Mouse (Mus musculus) cerebellum, adult (tissue): ENCODE data around the gene Ddx4.
"Not testable (repeated sequence)": the region's sequence is repeated elsewhere in the genome, so short reads cannot be mapped to it uniquely, and the experiment has no call there.

ENCODE experiments used
- ATAC-seq: cut with Nextera tagmentation; 2 replicates; pipeline ENCODE4 v1.9.2; 2017; ENCODE audit warnings: mild to moderate bottlenecking, moderate library complexity, mixed read lengths; ENCODE audit not compliant: insufficient number of reproducible peaks, low FRiP score, low TSS enrichment

The Ddx4 gene

DNA sequence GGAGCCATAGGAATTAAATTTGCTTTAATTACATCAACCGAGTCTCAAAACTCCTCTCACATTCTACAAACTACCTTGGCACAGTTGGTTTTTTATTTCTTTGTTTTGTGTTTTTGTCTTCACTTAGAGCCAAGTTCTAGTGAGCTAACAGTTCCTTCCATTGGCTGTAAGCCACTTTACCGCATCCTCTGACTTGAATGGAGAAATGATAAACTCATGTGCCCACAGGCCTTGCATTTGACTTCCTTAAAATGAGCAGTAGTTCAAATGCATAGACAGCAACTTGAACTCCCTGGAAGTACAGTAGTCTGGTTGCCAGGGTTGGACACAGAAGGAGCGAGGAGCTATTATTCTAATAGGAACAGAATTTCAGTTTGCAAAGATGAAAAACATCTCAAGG lies 9.4 kb downstream of the Ddx4 start:
- no peak for ATAC-seq

GRCm38 (mm10) chr13:112639111-112639510 lies 13.2 kb downstream of the Ddx4 start:
- no peak for ATAC-seq

DNA sequence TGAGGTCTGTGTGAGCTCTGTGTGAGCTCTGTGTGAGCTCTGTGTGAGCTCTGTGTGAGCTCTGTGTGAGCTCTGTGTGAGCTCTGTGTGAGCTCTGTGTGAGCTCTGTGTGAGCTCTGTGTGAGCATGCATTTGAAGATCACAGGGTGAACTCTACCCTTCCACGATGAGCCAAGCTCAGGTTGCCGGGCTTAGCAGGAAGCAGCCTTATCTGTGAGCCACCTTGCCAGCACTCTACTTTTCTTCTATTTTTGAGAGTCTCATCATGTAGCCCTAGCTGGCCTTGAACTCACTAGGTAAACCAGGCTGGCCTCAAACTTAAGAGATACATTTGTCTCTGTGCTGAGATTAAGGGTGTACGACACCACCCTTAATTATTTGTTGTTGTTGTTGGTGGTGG lies 15.8 kb downstream of the Ddx4 start:
- no peak for ATAC-seq

DNA sequence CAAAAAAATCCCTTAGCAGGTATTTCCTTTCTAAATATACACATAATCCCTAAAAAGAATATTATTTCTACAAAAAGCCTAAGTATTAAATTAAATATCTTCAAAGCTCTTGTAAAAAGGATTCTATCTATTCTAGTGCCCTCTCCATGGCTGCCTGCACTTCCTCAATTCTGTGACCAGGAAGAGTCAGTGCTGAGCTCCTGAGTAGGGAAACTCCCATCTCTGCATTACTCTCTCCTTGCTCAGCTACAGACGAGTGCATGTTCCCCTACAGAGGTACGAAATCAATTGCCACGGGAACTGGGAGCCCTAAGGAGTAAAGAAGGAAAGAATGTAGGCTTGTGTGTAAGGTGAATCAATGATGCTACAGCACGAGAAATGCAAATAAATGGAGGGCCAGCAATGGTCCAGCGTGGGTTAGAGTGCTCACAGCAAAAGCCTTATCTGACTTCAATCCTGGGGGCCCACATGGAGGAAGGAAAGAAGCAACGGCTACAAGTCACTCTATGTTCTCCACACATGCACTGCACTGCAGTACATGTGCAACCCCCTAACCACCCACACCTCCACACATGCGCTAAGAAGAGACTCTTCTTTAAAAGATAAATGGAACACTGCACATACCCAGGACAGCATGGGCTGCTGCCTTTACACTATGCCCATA lies 17.0 kb downstream of the Ddx4 start:
- ATAC-seq, result no peak

DNA sequence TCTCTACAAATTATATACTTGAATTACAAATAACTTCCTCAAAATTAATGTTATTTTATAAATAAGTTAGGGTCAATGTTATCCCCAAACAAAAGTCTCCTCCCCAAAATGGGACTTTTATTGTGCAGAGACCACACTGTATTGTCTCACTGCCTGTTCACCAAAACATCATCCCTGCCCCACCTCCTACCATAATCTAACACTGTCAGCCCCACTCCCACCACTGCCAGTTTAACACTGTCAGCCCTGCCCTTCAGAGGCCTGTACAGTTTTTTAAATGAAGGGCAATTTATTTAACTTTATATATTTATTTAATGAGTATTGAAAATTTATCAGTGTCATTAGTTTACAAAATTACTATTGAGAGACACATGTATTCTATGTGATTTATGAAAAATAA lies 26.7 kb downstream of the Ddx4 start:
- no peak for ATAC-seq

- ATAC-seq, result no peak
Observed at GRCm38 (mm10) chr13:112624622-112625021, 27.7 kb downstream of the Ddx4 start.

GRCm38 (mm10) chr13:112623656-112624055 lies 28.6 kb downstream of the Ddx4 start:
- no peak for ATAC-seq

GRCm38 (mm10) chr13:112621592-112621991 lies 30.7 kb downstream of the Ddx4 start:
- ATAC-seq, result no peak

- ATAC-seq, result no peak
Observed at GRCm38 (mm10) chr13:112608606-112609005, 43.7 kb downstream of the Ddx4 start.

DNA sequence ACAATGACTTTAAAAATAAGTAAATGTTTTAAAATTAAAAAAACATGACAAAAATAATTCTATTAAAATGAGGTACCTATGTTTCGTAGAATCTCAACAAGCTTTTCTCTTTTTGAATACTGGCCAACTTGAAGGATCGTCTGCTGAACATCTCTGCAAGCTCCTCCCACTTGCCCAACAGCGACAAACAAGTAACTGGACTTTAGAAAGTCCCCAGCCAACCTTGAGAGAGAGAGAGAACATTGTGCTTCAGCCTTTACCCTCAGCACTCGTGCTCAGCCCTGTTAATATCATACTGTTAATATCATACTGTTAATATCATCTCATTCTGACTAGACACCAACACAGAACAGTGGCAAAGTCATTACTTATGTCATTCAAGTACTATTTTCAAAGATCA lies 47.9 kb downstream of the Ddx4 start:
- no peak for ATAC-seq

DNA sequence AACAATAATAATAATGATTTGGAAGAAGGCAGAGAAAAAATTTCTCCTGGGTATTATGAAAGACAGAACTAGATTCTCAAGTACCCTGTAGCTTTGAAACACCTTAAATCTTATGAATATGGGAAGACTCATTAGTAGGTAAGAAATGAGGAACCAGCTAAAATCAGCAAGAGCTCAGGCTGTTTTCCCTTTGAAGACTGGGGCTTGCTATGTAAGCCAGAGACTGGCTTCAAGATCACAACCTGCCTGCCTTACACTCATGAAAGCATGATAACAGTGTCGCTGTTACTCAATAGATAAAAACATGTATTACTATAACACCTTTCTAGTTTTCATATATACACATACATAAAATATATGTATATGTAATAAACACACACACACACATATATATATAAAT lies 48.4 kb downstream of the Ddx4 start:
- ATAC-seq, result no peak

DNA sequence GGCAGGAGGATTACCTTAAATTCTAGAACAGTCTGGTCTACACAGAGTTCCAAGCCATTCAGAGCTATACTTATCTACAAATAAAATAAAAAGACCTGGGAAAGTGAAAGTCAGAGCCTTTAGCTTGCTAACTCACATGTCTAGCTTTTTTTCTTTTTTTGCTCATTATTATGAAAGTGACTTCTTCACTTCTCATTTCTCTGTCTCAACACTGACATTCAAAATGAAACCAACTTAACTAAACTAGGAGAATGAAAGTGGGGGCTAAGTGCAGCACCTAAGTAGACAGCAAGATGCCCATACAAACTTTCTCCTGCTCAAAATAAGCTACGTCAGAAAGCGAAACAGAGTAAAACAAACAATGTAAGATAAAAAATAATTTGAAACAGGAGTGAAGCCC lies 49.7 kb downstream of the Ddx4 start:
- no peak for ATAC-seq

GRCm38 (mm10) chr13:112594260-112594659 lies 58.0 kb downstream of the Ddx4 start, which contains the start of gene Il31ra:
TSS of gene Il31ra (minus strand) at chr13:112594360.
- not testable (repeated sequence) for ATAC-seq

DNA sequence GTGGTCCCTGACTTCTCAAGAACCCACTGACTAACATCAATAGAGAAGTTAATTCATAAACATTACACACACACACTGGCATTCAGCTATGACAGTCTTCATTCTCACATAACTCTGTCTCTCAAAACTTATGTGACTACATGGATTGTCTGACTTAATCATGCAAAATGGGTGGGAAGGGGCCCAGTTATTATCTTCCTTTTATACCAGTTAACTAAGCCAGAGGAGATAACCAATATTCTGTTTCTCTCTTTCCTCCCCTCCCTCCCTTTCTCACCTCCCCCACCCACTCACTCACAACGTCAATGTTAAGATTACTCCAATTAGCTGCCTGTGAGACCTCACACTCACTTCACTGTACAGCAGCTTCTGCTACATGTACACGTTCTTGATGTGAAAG lies 62.0 kb downstream of the Ddx4 start:
- no peak for ATAC-seq

DNA sequence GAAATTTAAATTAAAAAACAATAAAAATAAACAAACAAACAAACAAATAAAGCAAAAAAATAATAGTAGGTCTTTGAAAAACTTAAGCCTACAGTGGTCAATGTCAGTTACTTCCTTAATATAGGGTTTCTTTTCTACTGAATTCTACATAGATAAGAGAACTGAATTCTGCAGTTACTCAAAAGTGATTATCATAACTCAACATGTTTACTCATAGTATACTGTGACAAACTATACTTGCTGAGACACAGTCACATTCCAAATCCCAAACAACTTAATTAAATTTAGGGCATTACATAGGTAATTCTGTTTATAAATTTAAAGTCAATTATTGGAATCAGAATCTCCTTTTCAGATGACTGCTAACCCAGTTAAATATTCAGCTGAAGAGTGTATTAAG lies 62.6 kb downstream of the Ddx4 start:
- ATAC-seq, result no peak

DNA sequence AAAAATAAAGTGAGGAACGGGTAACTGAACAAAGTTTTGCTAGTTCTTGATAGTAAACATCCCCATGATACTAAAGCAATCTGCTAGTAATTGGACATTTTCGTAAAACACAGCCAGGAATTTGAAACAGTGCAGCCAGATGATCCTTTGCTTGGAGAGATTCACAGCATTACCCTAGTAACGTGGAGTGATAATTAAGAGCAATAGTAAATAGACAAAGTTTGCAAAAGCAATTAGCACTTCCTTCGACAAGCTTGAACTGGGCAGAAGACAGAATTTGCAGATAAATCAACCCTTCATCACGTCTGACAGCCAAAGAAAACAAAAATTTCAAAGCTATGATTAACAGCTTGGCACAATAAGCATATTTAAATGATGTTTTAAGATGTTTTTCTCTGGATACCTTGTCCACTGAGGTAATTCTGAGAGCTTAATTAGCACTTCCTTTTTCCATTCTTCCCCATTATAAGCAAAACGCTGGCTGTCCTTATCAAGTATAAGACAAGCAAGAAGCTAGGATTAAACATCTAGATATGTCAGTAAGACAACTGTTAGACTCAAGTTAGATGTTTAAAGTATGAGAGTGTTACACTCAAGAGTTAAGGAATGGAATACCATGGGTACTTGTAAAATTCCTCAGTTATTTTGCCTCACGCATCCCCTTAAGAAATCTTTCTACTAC lies 67.6 kb downstream of the Ddx4 start:
- no peak for ATAC-seq

GRCm38 (mm10) chr13:112582291-112582690 lies 70.0 kb downstream of the Ddx4 start:
- no peak for ATAC-seq

GRCm38 (mm10) chr13:112581796-112582195 lies 70.5 kb downstream of the Ddx4 start:
- ATAC-seq, result no peak; the same call in 1 of the 2 replicates

DNA sequence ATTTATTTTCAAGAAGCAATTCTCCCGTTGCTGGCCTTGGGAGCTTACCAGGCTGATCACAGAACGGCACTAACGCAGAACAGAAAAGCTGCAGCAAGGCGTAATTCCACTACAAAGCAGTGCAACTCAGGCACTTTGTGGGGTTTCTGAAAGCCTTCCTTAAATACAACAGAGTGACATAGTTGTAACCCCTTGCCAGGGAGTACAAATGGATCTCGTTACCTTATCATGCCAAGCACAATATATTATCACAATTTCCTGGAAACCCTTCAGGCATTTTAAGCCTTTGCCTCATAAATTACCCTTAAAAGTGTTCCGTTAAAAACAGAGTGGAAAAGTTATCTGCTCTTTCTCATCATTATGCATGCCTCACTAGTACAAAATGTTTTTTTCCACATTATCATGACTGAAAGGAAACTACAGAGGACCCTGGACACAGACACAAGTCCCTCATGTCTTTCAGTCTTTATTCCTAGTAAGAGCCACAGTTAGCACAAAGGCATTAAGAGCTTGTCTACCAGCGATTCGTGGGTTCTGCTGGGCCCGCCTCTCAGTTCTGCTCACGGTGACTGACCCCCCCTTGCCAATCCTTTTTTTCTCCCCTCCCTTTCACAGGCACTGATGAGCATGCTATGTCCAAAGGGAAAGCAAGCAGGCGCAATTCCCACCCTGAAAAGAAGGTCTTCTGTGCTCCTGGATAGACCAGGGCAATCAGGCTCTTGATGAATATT lies 71.5 kb downstream of the Ddx4 start:
- no peak for ATAC-seq

GRCm38 (mm10) chr13:112578041-112578440 lies 74.2 kb downstream of the Ddx4 start:
- ATAC-seq, result not testable (repeated sequence)

GRCm38 (mm10) chr13:112573800-112574199 lies 78.5 kb downstream of the Ddx4 start:
- ATAC-seq, result no peak
